Mouse (Mus musculus): Measurements from ENCODE around the gene Nectin1. TPM values are rescaled to one million over a fixed set of nuclear protein-coding genes. Genes with fewer than 3 reads are reported as not detected.
A peak's percentile ranks its signal among the peaks of the same experiment; 100 is the strongest.

Nectin1 gene
- polyA plus RNA-seq, 1 experiment from 2014 or later, result 1.7 TPM

GRCm38 (mm10) chr9:43797746-43798145 lies 54.0 kb downstream of the Nectin1 start:
- no peaks in the 10 kb centered on the region for H3K27me3 ChIP-seq (ENCODE audit: control insufficient read depth, insufficient read depth, low read depth, low read length)
- H3K36me3 ChIP-seq (ENCODE audit: control insufficient read depth, insufficient read depth), result no peaks in the 10 kb centered on the region
- WGBS (ENCODE audit: insufficient replicate concordance), result 73% methylated on average over 7 of the region's 7 CpGs
- no peak overlapping the region for H3K9ac ChIP-seq (ENCODE audit: low read depth, low read length)
- H3K4me2 ChIP-seq (ENCODE audit: low read depth, low read length), result no peak overlapping the region
- ATAC-seq (ENCODE audit: low read depth), result no peak
- no peak overlapping the region for H3K27ac ChIP-seq (ENCODE audit: low read length)
- H3K4me1 ChIP-seq (ENCODE audit: control insufficient read depth, low read depth, low read length), result no peaks in the 10 kb centered on the region
- H3K4me3 ChIP-seq (ENCODE audit: low read depth, low read length), result no peak overlapping the region
- no peaks in the 10 kb centered on the region for H3K9me3 ChIP-seq (replicated peaks; ENCODE audit: control insufficient read depth, low read length)

GRCm38 (mm10) chr9:43800525-43800924 lies 56.7 kb downstream of the Nectin1 start:
- WGBS (ENCODE audit: insufficient replicate concordance), result 65% methylated on average over 2 of the region's 2 CpGs
- ATAC-seq (ENCODE audit: low read depth), result no peak
- Histone ChIP-seq H3K4me1 (ENCODE audit: control insufficient read depth, low read depth, low read length) (no peaks in the 10 kb centered on the region), H3K4me3 (ENCODE audit: low read depth, low read length) (no peak overlapping the region), H3K9me3 (replicated peaks; ENCODE audit: control insufficient read depth, low read length) (no peaks in the 10 kb centered on the region), H3K27me3 (ENCODE audit: control insufficient read depth, insufficient read depth, low read depth, low read length) (no peaks in the 10 kb centered on the region), H3K36me3 (ENCODE audit: control insufficient read depth, insufficient read depth) (no peaks in the 10 kb centered on the region), H3K9ac (ENCODE audit: low read depth, low read length) (no peak overlapping the region), H3K4me2 (ENCODE audit: low read depth, low read length) (no peak overlapping the region), H3K27ac (ENCODE audit: low read length) (no peak overlapping the region)

- Histone ChIP-seq H3K4me3 (ENCODE audit: low read depth, low read length) (no peak overlapping the region), H3K4me2 (ENCODE audit: low read depth, low read length) (no peak overlapping the region), H3K27ac (ENCODE audit: low read length) (no peak overlapping the region), H3K9ac (ENCODE audit: low read depth, low read length) (no peak overlapping the region), H3K36me3 (ENCODE audit: control insufficient read depth, insufficient read depth) (no peaks in the 10 kb centered on the region), H3K9me3 (replicated peaks; ENCODE audit: control insufficient read depth, low read length) (no peaks in the 10 kb centered on the region), H3K27me3 (ENCODE audit: control insufficient read depth, insufficient read depth, low read depth, low read length) (no peaks in the 10 kb centered on the region), H3K4me1 (ENCODE audit: control insufficient read depth, low read depth, low read length) (no peaks in the 10 kb centered on the region)
- WGBS (ENCODE audit: insufficient replicate concordance), result 37% methylated on average over 5 of the region's 5 CpGs
- ATAC-seq (ENCODE audit: low read depth), result peak; percentile 60
Observed at GRCm38 (mm10) chr9:43801911-43802310, 58.1 kb downstream of the Nectin1 start.

GRCm38 (mm10) chr9:43807565-43807964 lies 63.8 kb downstream of the Nectin1 start:
- WGBS (ENCODE audit: insufficient replicate concordance), result 29% methylated on average over 6 of the region's 6 CpGs
- H3K36me3 ChIP-seq (ENCODE audit: control insufficient read depth, insufficient read depth), result no peaks in the 10 kb centered on the region
- no peak overlapping the region for H3K9ac ChIP-seq (ENCODE audit: low read depth, low read length)
- no peak overlapping the region for H3K4me2 ChIP-seq (ENCODE audit: low read depth, low read length)
- no peaks in the 10 kb centered on the region for H3K4me1 ChIP-seq (ENCODE audit: control insufficient read depth, low read depth, low read length)
- no peaks in the 10 kb centered on the region for H3K27me3 ChIP-seq (ENCODE audit: control insufficient read depth, insufficient read depth, low read depth, low read length)
- ATAC-seq (ENCODE audit: low read depth), result no peak
- H3K9me3 ChIP-seq (replicated peaks; ENCODE audit: control insufficient read depth, low read length), result no peaks in the 10 kb centered on the region
- no peak overlapping the region for H3K4me3 ChIP-seq (ENCODE audit: low read depth, low read length)
- no peak overlapping the region for H3K27ac ChIP-seq (ENCODE audit: low read length)

GRCm38 (mm10) chr9:43808099-43808498 lies 64.3 kb downstream of the Nectin1 start:
- ATAC-seq (ENCODE audit: low read depth), result no peak
- Histone ChIP-seq H3K9me3 (replicated peaks; ENCODE audit: control insufficient read depth, low read length) (no peaks in the 10 kb centered on the region), H3K27ac (ENCODE audit: low read length) (no peak overlapping the region), H3K4me3 (ENCODE audit: low read depth, low read length) (no peak overlapping the region), H3K9ac (ENCODE audit: low read depth, low read length) (no peak overlapping the region), H3K36me3 (ENCODE audit: control insufficient read depth, insufficient read depth) (no peaks in the 10 kb centered on the region), H3K4me1 (ENCODE audit: control insufficient read depth, low read depth, low read length) (no peaks in the 10 kb centered on the region), H3K4me2 (ENCODE audit: low read depth, low read length) (no peak overlapping the region), H3K27me3 (ENCODE audit: control insufficient read depth, insufficient read depth, low read depth, low read length) (no peaks in the 10 kb centered on the region)
- WGBS (ENCODE audit: insufficient replicate concordance), result 28% methylated on average over 3 of the region's 4 CpGs

- Histone ChIP-seq H3K9me3 (replicated peaks; ENCODE audit: control insufficient read depth, low read length) (no peaks in the 10 kb centered on the region), H3K4me1 (ENCODE audit: control insufficient read depth, low read depth, low read length) (no peaks in the 10 kb centered on the region), H3K27ac (ENCODE audit: low read length) (no peak overlapping the region), H3K4me2 (ENCODE audit: low read depth, low read length) (no peak overlapping the region), H3K4me3 (ENCODE audit: low read depth, low read length) (no peak overlapping the region), H3K36me3 (ENCODE audit: control insufficient read depth, insufficient read depth) (no peaks in the 10 kb centered on the region), H3K9ac (ENCODE audit: low read depth, low read length) (no peak overlapping the region), H3K27me3 (ENCODE audit: control insufficient read depth, insufficient read depth, low read depth, low read length) (no peaks in the 10 kb centered on the region)
- ATAC-seq (ENCODE audit: low read depth), result no peak
- 27% methylated on average over 7 of the region's 7 CpGs for WGBS (ENCODE audit: insufficient replicate concordance)
Observed at GRCm38 (mm10) chr9:43808546-43808945, 64.8 kb downstream of the Nectin1 start.

DNA sequence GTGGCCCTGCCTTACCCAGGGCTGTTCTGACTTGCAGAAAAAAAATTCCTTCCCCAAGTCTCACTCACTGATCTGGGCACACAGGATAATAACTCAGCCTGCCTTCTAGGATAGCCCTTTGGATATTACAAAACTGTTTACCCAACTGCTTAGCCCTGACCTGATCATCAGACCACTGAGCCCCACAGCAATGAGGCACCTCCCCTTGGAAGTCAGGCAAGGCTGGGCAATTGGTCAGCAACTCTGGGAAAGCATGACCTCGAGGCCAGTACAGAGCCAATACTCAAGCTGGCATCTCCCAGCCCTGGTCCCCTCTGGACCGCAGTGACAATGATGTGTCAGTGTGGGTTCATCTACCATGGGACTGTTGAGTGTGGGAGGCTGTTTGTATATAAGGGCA lies 69.4 kb downstream of the Nectin1 start:
- Histone ChIP-seq H3K27ac (ENCODE audit: low read length) (no peak overlapping the region), H3K4me3 (ENCODE audit: low read depth, low read length) (no peak overlapping the region), H3K27me3 (ENCODE audit: control insufficient read depth, insufficient read depth, low read depth, low read length) (no peaks in the 10 kb centered on the region), H3K9me3 (replicated peaks; ENCODE audit: control insufficient read depth, low read length) (no peaks in the 10 kb centered on the region), H3K36me3 (ENCODE audit: control insufficient read depth, insufficient read depth) (no peaks in the 10 kb centered on the region), H3K4me1 (ENCODE audit: control insufficient read depth, low read depth, low read length) (no peaks in the 10 kb centered on the region), H3K9ac (ENCODE audit: low read depth, low read length) (no peak overlapping the region), H3K4me2 (ENCODE audit: low read depth, low read length) (no peak overlapping the region)
- ATAC-seq (ENCODE audit: low read depth), result peak; percentile 72
- 45% methylated on average over 2 of the region's 2 CpGs for WGBS (ENCODE audit: insufficient replicate concordance)

DNA sequence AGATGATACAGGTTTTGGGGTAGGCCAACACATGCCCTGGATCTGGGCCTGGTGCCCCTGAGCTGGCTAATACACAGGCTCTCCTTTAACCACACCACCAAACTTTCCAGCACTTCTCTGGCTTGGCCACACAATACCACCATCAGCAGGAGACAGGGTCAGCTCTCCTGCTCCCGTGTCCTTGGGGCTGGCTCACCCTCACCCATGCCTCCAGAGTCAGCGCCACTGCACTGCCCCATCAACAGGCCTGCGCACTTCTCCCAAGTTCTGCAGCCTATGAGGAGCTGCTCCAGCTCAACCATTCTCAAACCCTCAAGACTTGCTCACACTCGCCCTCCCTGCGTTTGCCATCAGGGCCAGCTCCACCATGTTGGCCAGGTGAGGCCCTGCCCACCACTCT lies 78.4 kb downstream of the Nectin1 start:
- Histone ChIP-seq H3K4me2 (ENCODE audit: low read depth, low read length) (no peak overlapping the region), H3K9ac (ENCODE audit: low read depth, low read length) (no peak overlapping the region), H3K4me3 (ENCODE audit: low read depth, low read length) (no peak overlapping the region), H3K27ac (ENCODE audit: low read length) (no peak overlapping the region), H3K9me3 (replicated peaks; ENCODE audit: control insufficient read depth, low read length) (no peaks in the 10 kb centered on the region), H3K27me3 (ENCODE audit: control insufficient read depth, insufficient read depth, low read depth, low read length) (no peaks in the 10 kb centered on the region), H3K36me3 (ENCODE audit: control insufficient read depth, insufficient read depth) (no peaks in the 10 kb centered on the region), H3K4me1 (ENCODE audit: control insufficient read depth, low read depth, low read length) (no peaks in the 10 kb centered on the region; the same call in 1 of the 2 replicates)
- WGBS (ENCODE audit: insufficient replicate concordance), result 74% methylated on average over 5 of the region's 5 CpGs
- ATAC-seq (ENCODE audit: low read depth), result no peak

- H3K4me2 ChIP-seq (ENCODE audit: low read depth, low read length), result no peak overlapping the region
- H3K9me3 ChIP-seq (replicated peaks; ENCODE audit: control insufficient read depth, low read length), result no peaks in the 10 kb centered on the region
- H3K27ac ChIP-seq (ENCODE audit: low read length), result no peak overlapping the region
- no peaks in the 10 kb centered on the region for H3K27me3 ChIP-seq (ENCODE audit: control insufficient read depth, insufficient read depth, low read depth, low read length)
- ATAC-seq (ENCODE audit: low read depth), result peak; percentile 62; the same call in 1 of the 2 replicates
- WGBS (ENCODE audit: insufficient replicate concordance), result 31% methylated on average over 5 of the region's 5 CpGs
- H3K4me1 ChIP-seq (ENCODE audit: control insufficient read depth, low read depth, low read length), result no peaks in the 10 kb centered on the region; the same call in 1 of the 2 replicates
- no peak overlapping the region for H3K4me3 ChIP-seq (ENCODE audit: low read depth, low read length)
- no peak overlapping the region for H3K9ac ChIP-seq (ENCODE audit: low read depth, low read length)
- H3K36me3 ChIP-seq (ENCODE audit: control insufficient read depth, insufficient read depth), result no peaks in the 10 kb centered on the region
Observed at GRCm38 (mm10) chr9:43825178-43825577, 81.4 kb downstream of the Nectin1 start.
